Mouse (Mus musculus): ENCODE data around the gene Bbs9. TPM values are rescaled to one million over a fixed set of nuclear protein-coding genes. Genes with fewer than 3 reads are reported as not detected.

Bbs9 gene
- total and polyA plus RNA-seq, 2 experiments from 2014 or later: 17.8 to 35.4 TPM

DNA sequence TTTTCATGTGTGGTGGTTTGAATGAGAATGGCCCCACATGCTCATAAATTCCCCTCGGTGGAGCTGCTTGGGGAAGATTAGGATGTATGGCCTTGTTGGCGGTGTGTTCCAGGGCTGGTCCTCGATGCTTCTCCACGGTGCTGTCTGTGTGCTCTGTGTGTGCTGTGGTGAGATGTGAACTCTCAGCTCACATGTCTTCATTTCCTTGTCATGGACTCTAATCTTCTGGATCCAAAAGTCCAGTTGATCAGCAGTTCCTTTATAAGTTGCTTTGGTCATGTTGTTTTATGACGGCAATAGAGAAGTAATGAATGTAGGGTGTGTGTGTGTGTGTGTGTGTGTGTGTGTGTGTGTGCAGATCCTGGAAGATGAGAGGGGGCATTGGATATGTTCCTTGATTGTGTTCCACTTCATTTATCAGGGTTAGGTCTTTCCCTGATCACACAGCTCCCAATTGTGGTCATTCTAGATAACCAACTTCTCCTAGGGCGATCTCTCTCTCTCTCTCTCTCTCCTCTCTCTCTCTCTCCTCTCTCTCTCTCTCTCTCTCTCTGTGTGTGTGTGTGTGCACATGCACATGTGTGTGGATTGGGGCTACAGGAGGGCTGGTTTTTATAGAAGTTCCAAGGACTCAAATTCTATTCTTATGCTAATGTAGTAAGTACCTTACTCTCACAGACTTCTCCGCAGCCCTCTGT lies 201.8 kb downstream of the Bbs9 start:
- no peaks in the 10 kb centered on the region for H3K9me3 ChIP-seq (ENCODE audit: low read length)
- TF ChIP-seq CTCF (IDR thresholded peaks at IDR 0.05; ENCODE audit: low read depth): no peak
- WGBS: 90% methylated on average over 7 of the region's 7 CpGs
- no peaks in the 10 kb centered on the region for H3K4me1 ChIP-seq (ENCODE audit: insufficient read depth)
- no peak overlapping the region for H3K9ac ChIP-seq
- no peak overlapping the region for H3K4me3 ChIP-seq (ENCODE audit: low read depth, low read length)
- no peak overlapping the region for H3K4me2 ChIP-seq (ENCODE audit: low read depth)
- H3K36me3 ChIP-seq (ENCODE audit: insufficient read depth): no peaks in the 10 kb centered on the region
- no peak overlapping the region for H3K27ac ChIP-seq (ENCODE audit: low read depth, low read length)
- H3K27me3 ChIP-seq (ENCODE audit: insufficient read depth, low read length): no peaks in the 10 kb centered on the region
- ATAC-seq (no peak), DNase-seq (no peak)

- H3K27ac ChIP-seq (ENCODE audit: low read depth, low read length): no peak overlapping the region
- H3K9ac ChIP-seq: no peak overlapping the region
- DNase-seq (no peak), ATAC-seq (no peak)
- no peak overlapping the region for H3K4me2 ChIP-seq (ENCODE audit: low read depth)
- no peaks in the 10 kb centered on the region for H3K4me1 ChIP-seq (ENCODE audit: insufficient read depth)
- H3K27me3 ChIP-seq (ENCODE audit: insufficient read depth, low read length): no peaks in the 10 kb centered on the region
- no peaks in the 10 kb centered on the region for H3K36me3 ChIP-seq (ENCODE audit: insufficient read depth)
- no peaks in the 10 kb centered on the region for H3K9me3 ChIP-seq (ENCODE audit: low read length)
- no peak for TF ChIP-seq CTCF (IDR thresholded peaks at IDR 0.05; ENCODE audit: low read depth)
- WGBS: 76% methylated on average over 4 of the region's 4 CpGs
- H3K4me3 ChIP-seq (ENCODE audit: low read depth, low read length): no peak overlapping the region
Observed at GRCm38 (mm10) chr9:22677997-22678396, 202.5 kb downstream of the Bbs9 start.

GRCm38 (mm10) chr9:22678496-22678895 lies 203.0 kb downstream of the Bbs9 start:
- DNase-seq: peak; percentile 12
- WGBS: 35% methylated on average over 4 of the region's 4 CpGs
- no peaks in the 10 kb centered on the region for H3K27me3 ChIP-seq (ENCODE audit: insufficient read depth, low read length)
- no peaks in the 10 kb centered on the region for H3K4me1 ChIP-seq (ENCODE audit: insufficient read depth)
- H3K27ac ChIP-seq (ENCODE audit: low read depth, low read length): no peak overlapping the region
- H3K9me3 ChIP-seq (ENCODE audit: low read length): no peaks in the 10 kb centered on the region
- no peak overlapping the region for H3K4me3 ChIP-seq (ENCODE audit: low read depth, low read length)
- H3K4me2 ChIP-seq (ENCODE audit: low read depth): no peak overlapping the region
- no peaks in the 10 kb centered on the region for H3K36me3 ChIP-seq (ENCODE audit: insufficient read depth)
- peak; percentile 53; the same call in 1 of the 2 replicates for ATAC-seq
- no peak for TF ChIP-seq CTCF (IDR thresholded peaks at IDR 0.05; ENCODE audit: low read depth)
- H3K9ac ChIP-seq: no peak overlapping the region

DNA sequence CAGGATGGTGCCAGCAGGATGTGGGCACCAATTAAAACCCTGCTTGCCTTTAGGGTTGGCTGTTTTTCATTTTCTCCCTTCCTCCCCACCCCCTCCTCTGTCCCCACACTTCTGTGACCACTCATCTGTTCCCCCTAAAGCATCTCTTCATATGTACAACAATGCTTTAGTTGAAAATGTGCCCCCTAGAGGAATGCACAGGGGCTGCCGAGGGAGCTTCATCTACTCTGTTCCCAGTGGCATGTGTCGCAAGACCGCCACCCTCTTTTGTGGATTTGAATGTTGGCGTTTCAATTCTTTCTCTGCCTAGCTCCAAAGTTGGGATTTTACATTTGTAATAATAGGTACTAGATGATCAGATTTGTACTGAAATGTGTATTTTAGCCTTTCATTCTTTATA lies 204.0 kb downstream of the Bbs9 start:
- Histone ChIP-seq H3K4me1 (ENCODE audit: insufficient read depth) (no peaks in the 10 kb centered on the region), H3K9me3 (ENCODE audit: low read length) (no peaks in the 10 kb centered on the region), H3K4me2 (ENCODE audit: low read depth) (no peak overlapping the region), H3K9ac (no peak overlapping the region), H3K27me3 (ENCODE audit: insufficient read depth, low read length) (no peaks in the 10 kb centered on the region), H3K36me3 (ENCODE audit: insufficient read depth) (no peaks in the 10 kb centered on the region), H3K27ac (ENCODE audit: low read depth, low read length) (no peak overlapping the region), H3K4me3 (ENCODE audit: low read depth, low read length) (no peak overlapping the region)
- no peak for TF ChIP-seq CTCF (IDR thresholded peaks at IDR 0.05; ENCODE audit: low read depth)
- 87% methylated on average over 4 of the region's 4 CpGs for WGBS
- ATAC-seq: no peak; the same call in 1 of the 2 replicates
- DNase-seq: no peak

GRCm38 (mm10) chr9:22680031-22680430 lies 204.5 kb downstream of the Bbs9 start:
- TF ChIP-seq CTCF (IDR thresholded peaks at IDR 0.05; ENCODE audit: low read depth): no peak
- ATAC-seq: no peak
- Histone ChIP-seq H3K27me3 (ENCODE audit: insufficient read depth, low read length) (no peaks in the 10 kb centered on the region), H3K36me3 (ENCODE audit: insufficient read depth) (no peaks in the 10 kb centered on the region), H3K4me3 (ENCODE audit: low read depth, low read length) (no peak overlapping the region), H3K4me1 (ENCODE audit: insufficient read depth) (no peaks in the 10 kb centered on the region), H3K9ac (no peak overlapping the region), H3K4me2 (ENCODE audit: low read depth) (no peak overlapping the region), H3K9me3 (ENCODE audit: low read length) (no peaks in the 10 kb centered on the region), H3K27ac (ENCODE audit: low read depth, low read length) (no peak overlapping the region)
- no peak for DNase-seq
- 55% methylated on average over 12 of the region's 12 CpGs for WGBS

- H3K36me3 ChIP-seq (ENCODE audit: insufficient read depth): no peaks in the 10 kb centered on the region
- H3K27me3 ChIP-seq (ENCODE audit: insufficient read depth, low read length): no peaks in the 10 kb centered on the region
- no peak overlapping the region for H3K4me2 ChIP-seq (ENCODE audit: low read depth)
- ATAC-seq (no peak), DNase-seq (no peak)
- H3K27ac ChIP-seq (ENCODE audit: low read depth, low read length): no peak overlapping the region
- no peaks in the 10 kb centered on the region for H3K4me1 ChIP-seq (ENCODE audit: insufficient read depth)
- TF ChIP-seq CTCF (IDR thresholded peaks at IDR 0.05; ENCODE audit: low read depth): no peak
- H3K9me3 ChIP-seq (ENCODE audit: low read length): no peaks in the 10 kb centered on the region
- H3K4me3 ChIP-seq (ENCODE audit: low read depth, low read length): no peak overlapping the region
- 45% methylated on average over 1 of the region's 1 CpGs for WGBS
- H3K9ac ChIP-seq: no peak overlapping the region
Observed at GRCm38 (mm10) chr9:22680484-22680883, 205.0 kb downstream of the Bbs9 start.

- Histone ChIP-seq H3K36me3 (ENCODE audit: insufficient read depth) (no peaks in the 10 kb centered on the region), H3K27ac (ENCODE audit: low read depth, low read length) (no peak overlapping the region), H3K4me2 (ENCODE audit: low read depth) (no peak overlapping the region), H3K27me3 (ENCODE audit: insufficient read depth, low read length) (no peaks in the 10 kb centered on the region), H3K4me3 (ENCODE audit: low read depth, low read length) (no peak overlapping the region), H3K9me3 (ENCODE audit: low read length) (no peaks in the 10 kb centered on the region), H3K9ac (no peak overlapping the region), H3K4me1 (ENCODE audit: insufficient read depth) (no peaks in the 10 kb centered on the region)
- ATAC-seq: no peak
- no peak for DNase-seq
- TF ChIP-seq CTCF (IDR thresholded peaks at IDR 0.05; ENCODE audit: low read depth): no peak
- 90% methylated on average over 3 of the region's 3 CpGs for WGBS
Observed at GRCm38 (mm10) chr9:22683786-22684185, 208.3 kb downstream of the Bbs9 start.

Data from forebrain, postnatal 0 days (tissue).